ENCODE assay signal across 24 mouse cellular contexts in genomic region chr11:29216196-29216595, GRCm38 (mm10). TPM values are rescaled to one million over a fixed set of nuclear protein-coding genes. Genes with fewer than 3 reads are reported as not detected.
A peak's percentile ranks its signal among the peaks of the same experiment; 100 is the strongest.
DNase-seq lines count a peak whose midpoint lies in the region; ATAC-seq and TF ChIP-seq lines count a peak whose summit lies in the region.
"Had no signal": no experiment of that assay in that cellular context is flagged by ENCODE, and none has a peak within 500 bp of the region (broad histone marks: within the 10 kb centered on the region; RNA-seq: fewer than 3 reads in every experiment).

No protein-coding gene starts in this region.

- no peak overlapping the region for H3K27ac ChIP-seq in liver, embryonic 11.5 days (ENCODE audit: low read depth, low read length)
- no peak overlapping the region for H3K27ac ChIP-seq in liver, postnatal 0 days (ENCODE audit: low read depth)
- no peak overlapping the region for H3K27ac ChIP-seq in liver, embryonic 14.5 days
- H3K27ac ChIP-seq: forebrain, embryonic 12.5 days; forebrain, embryonic 15.5 days; heart, embryonic 15.5 days; hindbrain, embryonic 10.5 days; hindbrain, embryonic 13.5 days had no signal

- H3K36me3 ChIP-seq in liver, embryonic 11.5 days (ENCODE audit: control insufficient read depth, insufficient read depth, low read length) = peaks cover 27% of the 10 kb centered on the region
- peaks cover 65% of the 10 kb centered on the region for H3K36me3 ChIP-seq in liver, postnatal 0 days (replicated peaks; ENCODE audit: insufficient read depth, low read length)
- peaks cover 57% of the 10 kb centered on the region for H3K36me3 ChIP-seq in liver, embryonic 14.5 days (replicated peaks; ENCODE audit: control insufficient read depth, insufficient read depth, low read depth)

- WGBS in liver, embryonic 11.5 days = 58% methylated on average over 2 of the region's 2 CpGs
- 70% methylated on average over 2 of the region's 2 CpGs for WGBS in liver, postnatal 0 days (ENCODE audit: insufficient replicate concordance)
- 31% methylated on average over 2 of the region's 2 CpGs for WGBS in liver, embryonic 14.5 days (ENCODE audit: insufficient replicate concordance)

- no peaks in the 10 kb centered on the region for H3K27me3 ChIP-seq in liver, embryonic 11.5 days (replicated peaks; ENCODE audit: control insufficient read depth, insufficient read depth, low read length)
- no peaks in the 10 kb centered on the region for H3K27me3 ChIP-seq in liver, postnatal 0 days (ENCODE audit: insufficient read depth, low read length)
- no peaks in the 10 kb centered on the region for H3K27me3 ChIP-seq in liver, embryonic 14.5 days (ENCODE audit: control insufficient read depth, insufficient read depth, low read length)
- H3K27me3 ChIP-seq: forebrain, embryonic 12.5 days; forebrain, embryonic 15.5 days; heart, embryonic 12.5 days; heart, embryonic 15.5 days; hindbrain, embryonic 13.5 days; Patski had no signal

- no peak overlapping the region for H3K9ac ChIP-seq in liver, embryonic 11.5 days (ENCODE audit: low read depth, low read length)
- H3K9ac ChIP-seq in liver, postnatal 0 days (replicated peaks) = no peak overlapping the region
- H3K9ac ChIP-seq in liver, embryonic 14.5 days (replicated peaks) = no peak overlapping the region
- H3K9ac ChIP-seq: forebrain, embryonic 12.5 days; forebrain, embryonic 15.5 days; heart, embryonic 12.5 days; heart, embryonic 15.5 days; hindbrain, embryonic 13.5 days had no signal

- H3K4me2 ChIP-seq in liver, embryonic 11.5 days = no peak overlapping the region
- H3K4me2 ChIP-seq in liver, postnatal 0 days (ENCODE audit: low read depth, low read length) = no peak overlapping the region
- no peak overlapping the region for H3K4me2 ChIP-seq in liver, embryonic 14.5 days (ENCODE audit: low read depth)
- H3K4me2 ChIP-seq: forebrain, embryonic 12.5 days; forebrain, embryonic 15.5 days; heart, embryonic 12.5 days; heart, embryonic 15.5 days; hindbrain, embryonic 13.5 days had no signal

- DNase-seq in liver, embryonic 11.5 days (ENCODE audit: low spot score) = no peak
- no peak for DNase-seq in liver, postnatal 0 days
- no peak for DNase-seq in liver, embryonic 14.5 days (ENCODE audit: low read depth in 3 of 3, low spot score in 3 of 3)
- no peak for DNase-seq in left cerebral cortex, adult 8-10 months (ENCODE audit: low spot score in 2 of 2)
- no peak for DNase-seq in lung, postnatal 4 days
- no peak for DNase-seq in gastrocnemius, adult 18-20 months (ENCODE audit: low spot score)
- DNase-seq: adrenal gland, postnatal 14 days; cerebellum, adult 11-12 months; cerebellum, adult 8-10 months; cerebellum, postnatal 10 days; gastrocnemius, postnatal 14 days; heart, adult 11 months; heart, postnatal 10 days; heart, postnatal 36 days had no signal

- H3K4me1 ChIP-seq in liver, embryonic 11.5 days (replicated peaks; ENCODE audit: control insufficient read depth, insufficient read depth, low read length) = peaks cover 3% of the 10 kb centered on the region; the same call in 1 of the 2 replicates
- no peaks in the 10 kb centered on the region for H3K4me1 ChIP-seq in liver, postnatal 0 days (ENCODE audit: insufficient read depth)
- H3K4me1 ChIP-seq in liver, embryonic 14.5 days (replicated peaks; ENCODE audit: control insufficient read depth in 2 of 2, insufficient read depth in 2 of 2, low read length in 1 of 2) = peaks cover 4 to 5% of the 10 kb centered on the region in 2 experiments; a peak in 3 of 4 replicates
- H3K4me1 ChIP-seq: forebrain, embryonic 12.5 days; forebrain, embryonic 15.5 days; heart, embryonic 12.5 days; heart, embryonic 15.5 days; hindbrain, embryonic 10.5 days; hindbrain, embryonic 13.5 days had no signal

- no peak for TF ChIP-seq CTCF in liver, postnatal 0 days (IDR thresholded peaks at IDR 0.05; ENCODE audit: low read depth)
- no peak for TF ChIP-seq CTCF in liver, embryonic 14.5 days (IDR thresholded peaks at IDR 0.05; ENCODE audit: low read depth)

- TF ChIP-seq EP300 in liver, postnatal 0 days (IDR thresholded peaks at IDR 0.05; ENCODE audit: low read depth) = no peak
- no peak for TF ChIP-seq EP300 in liver, embryonic 14.5 days (IDR thresholded peaks at IDR 0.05; ENCODE audit: low read depth)

- H3K9me3 ChIP-seq in liver, embryonic 11.5 days (ENCODE audit: control insufficient read depth, low read length) = no peaks in the 10 kb centered on the region
- no peaks in the 10 kb centered on the region for H3K9me3 ChIP-seq in liver, postnatal 0 days (ENCODE audit: low read length)
- no peaks in the 10 kb centered on the region for H3K9me3 ChIP-seq in liver, embryonic 14.5 days (ENCODE audit: control insufficient read depth, low read length)
- H3K9me3 ChIP-seq: forebrain, embryonic 12.5 days; forebrain, embryonic 15.5 days; heart, embryonic 12.5 days; heart, embryonic 15.5 days; hindbrain, embryonic 10.5 days; hindbrain, embryonic 13.5 days had no signal

- H3K4me3 ChIP-seq in liver, embryonic 11.5 days (ENCODE audit: low read depth, low read length) = no peak overlapping the region
- no peak overlapping the region for H3K4me3 ChIP-seq in liver, postnatal 0 days (ENCODE audit: low read depth, low read length)
- no peak overlapping the region for H3K4me3 ChIP-seq in liver, embryonic 14.5 days (ENCODE audit: insufficient read depth in 1 of 2, low read depth in 2 of 2, low read length in 2 of 2)
- H3K4me3 ChIP-seq: forebrain, embryonic 12.5 days; forebrain, embryonic 15.5 days; heart, embryonic 12.5 days; heart, embryonic 15.5 days; hindbrain, embryonic 10.5 days; hindbrain, embryonic 13.5 days had no signal

- peak; percentile 82 for ATAC-seq in liver, embryonic 11.5 days (replicated peaks; ENCODE audit: low FRiP score)
- no peak for ATAC-seq in liver, postnatal 0 days
- ATAC-seq in erythroblast, adult 5-6 weeks (replicated peaks; ENCODE audit: low FRiP score, poor library complexity, severe bottlenecking) = peak; percentile 69
- ATAC-seq in liver, embryonic 14.5 days (ENCODE audit: insufficient read depth) = peak; percentile 76; the same call in 1 of the 2 replicates
- peak; percentile 66; the same call in 1 of the 2 replicates for ATAC-seq in megakaryocyte progenitor cell, adult 5-6 weeks (replicated peaks; ENCODE audit: poor library complexity)
- ATAC-seq: forebrain, embryonic 15.5 days; hindbrain, embryonic 16.5 days; Patski had no signal

RNA-seq across cellular contexts. Expression of gene Cfap36, which starts 31.0 kb away (rescaled TPM):
- 29.9 and 31.6 TPM in 2 replicates for polyA plus RNA-seq in liver, embryonic 11.5 days (2014; fragmentation: Nextera tagmentation; extraction: Ambion mirVana)
- polyA plus RNA-seq in liver, postnatal 0 days (2015; fragmentation: Nextera tagmentation; extraction: Ambion mirVana) = 12.7 and 14.9 TPM in 2 replicates
- 8.4 and 10.6 TPM in 2 replicates for total RNA-seq in erythroblast, adult 5-6 weeks (2015; ENCODE audit: low replicate concordance)
- total RNA-seq in erythroblast, adult 5-6 weeks (2017; ENCODE audit: low replicate concordance) = 10.4 and 13.8 TPM in 2 replicates
- polyA plus RNA-seq in liver, embryonic 14.5 days (2012; rRNA removed) = 2.2 and 5.2 TPM in 2 replicates
- 12.4 and 16.2 TPM in 2 replicates for polyA plus RNA-seq in liver, embryonic 14.5 days (2014; fragmentation: Nextera tagmentation; extraction: Ambion mirVana)
- total RNA-seq in megakaryocyte progenitor cell, adult 5-6 weeks (2015) = 34.2 and 39.6 TPM in 2 replicates
- 35.8 and 40.7 TPM in 2 replicates for total RNA-seq in megakaryocyte progenitor cell, adult 5-6 weeks (2017)
- 100 to 1,000 TPM; 119 to 125 (median 120) TPM for total RNA-seq in left cerebral cortex, adult 8-10 months (2022)
- 10 to 100 TPM in 1 of 2 experiments, 1 to 10 TPM in 1; 8.2 to 12.2 TPM for total RNA-seq in gastrocnemius, adult 18-20 months (2021)

RNA-seq across cellular contexts. Expression of gene Ppp4r3b, which starts 43.5 kb away (rescaled TPM):
- polyA plus RNA-seq in liver, embryonic 11.5 days (2014; fragmentation: Nextera tagmentation; extraction: Ambion mirVana) = 74.1 and 78.8 TPM in 2 replicates
- 27.6 and 30.9 TPM in 2 replicates for polyA plus RNA-seq in liver, postnatal 0 days (2015; fragmentation: Nextera tagmentation; extraction: Ambion mirVana)
- total RNA-seq in erythroblast, adult 5-6 weeks (2015; ENCODE audit: low replicate concordance) = 118 and 121 TPM in 2 replicates
- 120 and 127 TPM in 2 replicates for total RNA-seq in erythroblast, adult 5-6 weeks (2017; ENCODE audit: low replicate concordance)
- 7.0 and 10.1 TPM in 2 replicates for polyA plus RNA-seq in liver, embryonic 14.5 days (2012; rRNA removed)
- 35.0 and 42.9 TPM in 2 replicates for polyA plus RNA-seq in liver, embryonic 14.5 days (2014; fragmentation: Nextera tagmentation; extraction: Ambion mirVana)
- total RNA-seq in megakaryocyte progenitor cell, adult 5-6 weeks (2015) = 103 and 108 TPM in 2 replicates
- 116 and 149 TPM in 2 replicates for total RNA-seq in megakaryocyte progenitor cell, adult 5-6 weeks (2017)
- 10 to 100 TPM; 49.1 to 62.8 (median 53.2) TPM for total RNA-seq in left cerebral cortex, adult 8-10 months (2022)
- 10 to 100 TPM; 23.0 to 25.2 TPM for total RNA-seq in gastrocnemius, adult 18-20 months (2021)
